In the genomic region with DNA sequence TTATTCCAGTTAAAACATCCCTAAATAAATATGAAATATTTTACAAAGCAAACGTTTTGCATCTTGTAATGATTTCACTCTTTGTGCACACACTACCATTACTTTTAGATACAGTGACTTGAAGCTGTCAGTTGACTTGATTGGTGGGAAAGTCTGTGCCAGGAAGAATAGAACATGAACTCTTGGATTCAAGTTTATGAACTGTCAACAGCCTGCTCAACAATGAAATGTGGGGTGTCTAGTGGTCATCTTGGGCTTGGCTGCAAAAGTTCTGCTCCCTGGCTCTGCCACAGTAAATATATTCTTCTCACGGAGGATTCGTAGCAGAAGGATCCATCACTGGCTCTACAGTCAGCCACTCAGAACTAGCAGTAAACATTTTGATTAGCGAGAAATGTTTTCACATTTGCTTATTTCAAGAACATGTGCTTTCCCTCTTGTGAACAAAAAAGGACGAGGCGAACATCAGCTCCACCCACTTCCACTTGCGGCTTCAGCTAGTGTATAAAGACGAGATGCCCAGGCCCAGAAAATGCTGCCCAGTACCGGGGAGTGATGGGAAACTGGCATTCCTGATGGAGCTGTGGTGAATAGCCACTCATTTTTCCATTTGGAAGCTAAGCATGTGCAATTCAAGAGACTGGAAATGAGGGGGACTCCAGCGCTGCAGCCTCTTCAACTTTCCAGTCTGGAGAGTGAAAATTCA, we compare ENCODE assay signal across 14 mouse cellular contexts. TPM values are rescaled to one million over a fixed set of nuclear protein-coding genes. Genes with fewer than 3 reads are reported as not detected.
DNase-seq lines count a peak whose midpoint lies in the region; ATAC-seq and TF ChIP-seq lines count a peak whose summit lies in the region.
"Had no signal": no experiment of that assay in that cellular context is flagged by ENCODE, and none has a peak within 500 bp of the region (broad histone marks: within the 10 kb centered on the region; RNA-seq: fewer than 3 reads in every experiment).

No protein-coding gene starts in this region.

- no peaks in the 10 kb centered on the region for H3K36me3 ChIP-seq in lung, embryonic 14.5 days (ENCODE audit: insufficient read depth)
- H3K36me3 ChIP-seq in hindbrain, embryonic 14.5 days (replicated peaks; ENCODE audit: control insufficient read depth, insufficient read depth): no peaks in the 10 kb centered on the region

- 33% methylated on average over 10 of the region's 10 CpGs for WGBS in lung, embryonic 14.5 days
- 62% methylated on average over 10 of the region's 10 CpGs for WGBS in hindbrain, embryonic 14.5 days

- TF ChIP-seq CTCF in lung, embryonic 14.5 days (IDR thresholded peaks at IDR 0.05; ENCODE audit: low read depth): no peak

- H3K4me2 ChIP-seq in lung, embryonic 14.5 days: peak overlapping the region; percentile 33; the same call in 1 of the 2 replicates
- no peak overlapping the region for H3K4me2 ChIP-seq in hindbrain, embryonic 14.5 days (replicated peaks)

- H3K27me3 ChIP-seq in lung, embryonic 14.5 days (ENCODE audit: insufficient read depth, low read length): no peaks in the 10 kb centered on the region
- no peaks in the 10 kb centered on the region for H3K27me3 ChIP-seq in hindbrain, embryonic 14.5 days (ENCODE audit: control insufficient read depth, insufficient read depth, low read length)
- H3K27me3 ChIP-seq: megakaryocyte, embryonic 14.5 days; Patski had no signal

- peak; percentile 76 for DNase-seq in lung, embryonic 14.5 days
- DNase-seq in lung, postnatal 25 days (ENCODE audit: low spot score): no peak
- DNase-seq in Muller cell, postnatal 12 days (ENCODE audit: inconsistent ontology term): peak; percentile 34
- peak; percentile 75 for DNase-seq in adipocyte (ENCODE audit: low spot score)
- DNase-seq in hindbrain, embryonic 14.5 days (ENCODE audit: low spot score): no peak
- DNase-seq in spleen, postnatal 10 days (ENCODE audit: low spot score in 2 of 2): no peak
- DNase-seq in adrenal gland, adult 18-20 months (ENCODE audit: low spot score in 2 of 2): no peak
- DNase-seq: adrenal gland, adult 2 months; heart, adult 2 months; heart, postnatal 14 days; kidney, adult 18-20 months had no signal

- no peak overlapping the region for H3K27ac ChIP-seq in lung, embryonic 14.5 days (ENCODE audit: low read depth)
- H3K27ac ChIP-seq in hindbrain, embryonic 14.5 days: peak overlapping the region; percentile 65
- H3K27ac ChIP-seq: heart, adult 2 months; liver, embryonic 14.5 days had no signal

- ATAC-seq in lung, embryonic 14.5 days (ENCODE audit: insufficient read depth): peak; percentile 73
- ATAC-seq in hindbrain, embryonic 14.5 days (ENCODE audit: low FRiP score): no peak
- ATAC-seq: Patski had no signal

- no peaks in the 10 kb centered on the region for H3K9me3 ChIP-seq in lung, embryonic 14.5 days (ENCODE audit: low read depth, low read length)
- H3K9me3 ChIP-seq in hindbrain, embryonic 14.5 days (ENCODE audit: control insufficient read depth, low read length): no peaks in the 10 kb centered on the region
- H3K9me3 ChIP-seq: megakaryocyte, embryonic 14.5 days had no signal

- no peak overlapping the region for H3K9ac ChIP-seq in lung, embryonic 14.5 days
- no peak overlapping the region for H3K9ac ChIP-seq in hindbrain, embryonic 14.5 days
- H3K9ac ChIP-seq: liver, embryonic 14.5 days had no signal

- peaks cover 7% of the 10 kb centered on the region; the same call in 1 of the 2 replicates for H3K4me1 ChIP-seq in lung, embryonic 14.5 days (ENCODE audit: insufficient read depth)
- peaks cover 8% of the 10 kb centered on the region; the same call in 1 of the 2 replicates for H3K4me1 ChIP-seq in hindbrain, embryonic 14.5 days (replicated peaks; ENCODE audit: control insufficient read depth, insufficient read depth, low read length)

- no peak overlapping the region for H3K4me3 ChIP-seq in lung, embryonic 14.5 days (ENCODE audit: low read depth, low read length)
- H3K4me3 ChIP-seq in hindbrain, embryonic 14.5 days (replicated peaks; ENCODE audit: low read length): no peak overlapping the region
- H3K4me3 ChIP-seq: heart, adult 2 months; megakaryocyte, embryonic 14.5 days had no signal

RNA-seq across cellular contexts. Expression of gene Itga6, which starts 29.0 kb away (rescaled TPM):
- polyA plus RNA-seq in lung, embryonic 14.5 days (2014; fragmentation: Nextera tagmentation; extraction: Ambion mirVana): 97.3 and 97.5 TPM in 2 replicates
- 34.7 and 35.9 TPM in 2 replicates for polyA plus RNA-seq in hindbrain, embryonic 14.5 days (2014; fragmentation: Nextera tagmentation; extraction: Ambion mirVana)
- 100 to 1,000 TPM; 104 to 133 TPM for total RNA-seq in adrenal gland, adult 18-20 months (2021)

Comparison
In these comparisons a context has a peak if more than half of its experiments do, and no peak if none do; other contexts are left out.
1. DNase-seq: peak in lung, embryonic 14.5 days (single experiment), Muller cell, postnatal 12 days (single experiment) and adipocyte (single experiment); none in lung, postnatal 25 days (single experiment), hindbrain, embryonic 14.5 days (single experiment), spleen, postnatal 10 days (0 of 2) and adrenal gland, adult 18-20 months (0 of 2).